Mouse (Mus musculus): ENCODE measurements around the gene Dnaaf5. TPM values are rescaled to one million over a fixed set of nuclear protein-coding genes. Genes with fewer than 3 reads are reported as not detected.

The Dnaaf5 gene
- polyA plus RNA-seq, 1 experiment from 2014 or later, result 2.7 TPM

- Histone ChIP-seq H3K36me3 (ENCODE audit: control insufficient read depth, insufficient read depth) (no peaks in the 10 kb centered on the region), H3K4me2 (ENCODE audit: low read length) (peak overlapping the region; percentile 82), H3K27ac (ENCODE audit: low read length) (peak overlapping the region; percentile 56), H3K4me3 (replicated peaks; ENCODE audit: low read length) (peak overlapping the region; percentile 96), H3K27me3 (replicated peaks; ENCODE audit: control insufficient read depth, insufficient read depth, low read length) (no peaks in the 10 kb centered on the region), H3K9ac (replicated peaks; ENCODE audit: low read depth, low read length) (peak overlapping the region; percentile 92), H3K4me1 (replicated peaks; ENCODE audit: control insufficient read depth, insufficient read depth, low read length) (peaks cover 22% of the 10 kb centered on the region), H3K9me3 (ENCODE audit: control insufficient read depth, low read length) (no peaks in the 10 kb centered on the region)
- ATAC-seq, result no peak; the same call in none of the 2 replicates
- under 1% methylated on average over 56 of the region's 57 CpGs for WGBS
Measured at GRCm38 (mm10) chr5:139200770-139201569, 50.9 kb downstream of the Dnaaf5 start.

- 63% methylated on average over 11 of the region's 11 CpGs for WGBS
- H3K9ac ChIP-seq (replicated peaks; ENCODE audit: low read depth, low read length), result peak overlapping the region; percentile 92; the same call in 1 of the 2 replicates
- H3K4me1 ChIP-seq (replicated peaks; ENCODE audit: control insufficient read depth, insufficient read depth, low read length), result peaks cover 22% of the 10 kb centered on the region
- H3K4me3 ChIP-seq (replicated peaks; ENCODE audit: low read length), result peak overlapping the region; percentile 96
- no peak for ATAC-seq
- no peak overlapping the region for H3K27ac ChIP-seq (ENCODE audit: low read length)
- no peaks in the 10 kb centered on the region for H3K27me3 ChIP-seq (replicated peaks; ENCODE audit: control insufficient read depth, insufficient read depth, low read length)
- peak overlapping the region; percentile 82 for H3K4me2 ChIP-seq (ENCODE audit: low read length)
- no peaks in the 10 kb centered on the region for H3K9me3 ChIP-seq (ENCODE audit: control insufficient read depth, low read length)
- no peaks in the 10 kb centered on the region for H3K36me3 ChIP-seq (ENCODE audit: control insufficient read depth, insufficient read depth)
Measured at GRCm38 (mm10) chr5:139202127-139202526, 52.1 kb downstream of the Dnaaf5 start.

- Histone ChIP-seq H3K9me3 (ENCODE audit: control insufficient read depth, low read length) (no peaks in the 10 kb centered on the region), H3K36me3 (ENCODE audit: control insufficient read depth, insufficient read depth) (no peaks in the 10 kb centered on the region), H3K27ac (ENCODE audit: low read length) (no peak overlapping the region), H3K27me3 (replicated peaks; ENCODE audit: control insufficient read depth, insufficient read depth, low read length) (no peaks in the 10 kb centered on the region), H3K4me3 (replicated peaks; ENCODE audit: low read length) (no peak overlapping the region), H3K4me1 (replicated peaks; ENCODE audit: control insufficient read depth, insufficient read depth, low read length) (peaks cover 22% of the 10 kb centered on the region), H3K4me2 (ENCODE audit: low read length) (no peak overlapping the region), H3K9ac (replicated peaks; ENCODE audit: low read depth, low read length) (no peak overlapping the region)
- 91% methylated on average over 5 of the region's 5 CpGs for whole genome bisulfite sequencing
- ATAC-seq, result no peak
Measured at GRCm38 (mm10) chr5:139203312-139203711, 53.3 kb downstream of the Dnaaf5 start.

- Histone ChIP-seq H3K4me1 (replicated peaks; ENCODE audit: control insufficient read depth, insufficient read depth, low read length) (peaks cover 15% of the 10 kb centered on the region), H3K4me3 (replicated peaks; ENCODE audit: low read length) (no peak overlapping the region), H3K36me3 (ENCODE audit: control insufficient read depth, insufficient read depth) (0 out of 2 replicates have a peak, but pooled peaks cover 2% of the 10 kb centered on the region), H3K4me2 (ENCODE audit: low read length) (no peak overlapping the region), H3K9me3 (ENCODE audit: control insufficient read depth, low read length) (no peaks in the 10 kb centered on the region), H3K27me3 (replicated peaks; ENCODE audit: control insufficient read depth, insufficient read depth, low read length) (no peaks in the 10 kb centered on the region), H3K27ac (ENCODE audit: low read length) (no peak overlapping the region), H3K9ac (replicated peaks; ENCODE audit: low read depth, low read length) (no peak overlapping the region)
- 62% methylated on average over 4 of the region's 4 CpGs for WGBS
- ATAC-seq, result no peak
Measured at GRCm38 (mm10) chr5:139206081-139206480, 56.1 kb downstream of the Dnaaf5 start.

- H3K9ac ChIP-seq (replicated peaks; ENCODE audit: low read depth, low read length), result no peak overlapping the region
- H3K27ac ChIP-seq (ENCODE audit: low read length), result no peak overlapping the region
- H3K27me3 ChIP-seq (replicated peaks; ENCODE audit: control insufficient read depth, insufficient read depth, low read length), result no peaks in the 10 kb centered on the region
- H3K4me1 ChIP-seq (replicated peaks; ENCODE audit: control insufficient read depth, insufficient read depth, low read length), result peaks cover 10% of the 10 kb centered on the region
- H3K4me2 ChIP-seq (ENCODE audit: low read length), result no peak overlapping the region
- no peak overlapping the region for H3K4me3 ChIP-seq (replicated peaks; ENCODE audit: low read length)
- H3K9me3 ChIP-seq (ENCODE audit: control insufficient read depth, low read length), result no peaks in the 10 kb centered on the region
- ATAC-seq, result no peak
- H3K36me3 ChIP-seq (ENCODE audit: control insufficient read depth, insufficient read depth), result 0 out of 2 replicates have a peak, but pooled peaks cover 2% of the 10 kb centered on the region
- 73% methylated on average over 7 of the region's 7 CpGs for WGBS
Measured at GRCm38 (mm10) chr5:139206525-139206924, 56.5 kb downstream of the Dnaaf5 start.

GRCm38 (mm10) chr5:139208183-139208582 is 58.2 kb downstream of the Dnaaf5 start:
- 0 out of 2 replicates have a peak, but pooled peaks cover 2% of the 10 kb centered on the region for H3K36me3 ChIP-seq (ENCODE audit: control insufficient read depth, insufficient read depth)
- no peak overlapping the region for H3K9ac ChIP-seq (replicated peaks; ENCODE audit: low read depth, low read length)
- no peak overlapping the region for H3K27ac ChIP-seq (ENCODE audit: low read length)
- H3K4me1 ChIP-seq (replicated peaks; ENCODE audit: control insufficient read depth, insufficient read depth, low read length), result peaks cover 3% of the 10 kb centered on the region
- ATAC-seq, result no peak
- no peak overlapping the region for H3K4me2 ChIP-seq (ENCODE audit: low read length)
- H3K4me3 ChIP-seq (replicated peaks; ENCODE audit: low read length), result no peak overlapping the region
- H3K27me3 ChIP-seq (replicated peaks; ENCODE audit: control insufficient read depth, insufficient read depth, low read length), result no peaks in the 10 kb centered on the region
- H3K9me3 ChIP-seq (ENCODE audit: control insufficient read depth, low read length), result no peaks in the 10 kb centered on the region

GRCm38 (mm10) chr5:139208871-139209684 is 59.1 kb downstream of the Dnaaf5 start:
- WGBS, result 90% methylated on average over 10 of the region's 10 CpGs
- H3K9ac ChIP-seq (replicated peaks; ENCODE audit: low read depth, low read length), result no peak overlapping the region
- H3K27ac ChIP-seq (ENCODE audit: low read length), result no peak overlapping the region
- peaks cover 3% of the 10 kb centered on the region for H3K4me1 ChIP-seq (replicated peaks; ENCODE audit: control insufficient read depth, insufficient read depth, low read length)
- H3K4me2 ChIP-seq (ENCODE audit: low read length), result no peak overlapping the region
- no peaks in the 10 kb centered on the region for H3K27me3 ChIP-seq (replicated peaks; ENCODE audit: control insufficient read depth, insufficient read depth, low read length)
- no peak overlapping the region for H3K4me3 ChIP-seq (replicated peaks; ENCODE audit: low read length)
- no peaks in the 10 kb centered on the region for H3K9me3 ChIP-seq (ENCODE audit: control insufficient read depth, low read length)
- no peak for ATAC-seq
- 0 out of 2 replicates have a peak, but pooled peaks cover 2% of the 10 kb centered on the region for H3K36me3 ChIP-seq (ENCODE audit: control insufficient read depth, insufficient read depth)

- peaks cover 3% of the 10 kb centered on the region for H3K4me1 ChIP-seq (replicated peaks; ENCODE audit: control insufficient read depth, insufficient read depth, low read length)
- H3K9me3 ChIP-seq (ENCODE audit: control insufficient read depth, low read length), result no peaks in the 10 kb centered on the region
- H3K9ac ChIP-seq (replicated peaks; ENCODE audit: low read depth, low read length), result no peak overlapping the region
- 0 out of 2 replicates have a peak, but pooled peaks cover 2% of the 10 kb centered on the region for H3K36me3 ChIP-seq (ENCODE audit: control insufficient read depth, insufficient read depth)
- H3K27ac ChIP-seq (ENCODE audit: low read length), result no peak overlapping the region
- no peak for ATAC-seq
- H3K4me3 ChIP-seq (replicated peaks; ENCODE audit: low read length), result no peak overlapping the region
- 94% methylated on average over 7 of the region's 7 CpGs for WGBS
- H3K4me2 ChIP-seq (ENCODE audit: low read length), result no peak overlapping the region
- no peaks in the 10 kb centered on the region for H3K27me3 ChIP-seq (replicated peaks; ENCODE audit: control insufficient read depth, insufficient read depth, low read length)
Measured at GRCm38 (mm10) chr5:139209685-139210026, 59.6 kb downstream of the Dnaaf5 start.

GRCm38 (mm10) chr5:139211737-139212385 is 61.8 kb downstream of the Dnaaf5 start:
- H3K4me2 ChIP-seq (ENCODE audit: low read length), result no peak overlapping the region
- no peak overlapping the region for H3K9ac ChIP-seq (replicated peaks; ENCODE audit: low read depth, low read length)
- no peaks in the 10 kb centered on the region for H3K27me3 ChIP-seq (replicated peaks; ENCODE audit: control insufficient read depth, insufficient read depth, low read length)
- no peaks in the 10 kb centered on the region for H3K9me3 ChIP-seq (ENCODE audit: control insufficient read depth, low read length)
- peaks cover 3% of the 10 kb centered on the region for H3K4me1 ChIP-seq (replicated peaks; ENCODE audit: control insufficient read depth, insufficient read depth, low read length)
- WGBS, result 79% methylated on average over 11 of the region's 11 CpGs
- no peak overlapping the region for H3K27ac ChIP-seq (ENCODE audit: low read length)
- peaks cover 6% of the 10 kb centered on the region; the same call in 1 of the 2 replicates for H3K36me3 ChIP-seq (ENCODE audit: control insufficient read depth, insufficient read depth)
- no peak for ATAC-seq
- no peak overlapping the region for H3K4me3 ChIP-seq (replicated peaks; ENCODE audit: low read length)

Data from forebrain, embryonic 16.5 days (tissue).